Mouse (Mus musculus) MEL (cell line): ENCODE measurements at regions not wholly inside any gene's neighbourhood (a gene's known extent, or its start where the extent isn't known, plus 50 kb on each side); places are given as distances from the start of the nearest gene placed in this dataset.

Experiments
- DNase-seq: peaks from one replicate; pipeline ENCODE4 v3.0.0; 2011; ENCODE audit warnings: low read depth, low spot score
- H3K27ac ChIP-seq: 2 replicates; pipeline ENCODE4 v1.5.1; 2012; ENCODE audit warnings: low read depth, mild to moderate bottlenecking, control low read depth, low read length, moderate library complexity; ENCODE audit not compliant: control insufficient read depth
- H3K27me3 ChIP-seq, 2 experiments: fragments of 150-350 bp in 1 of 2; sonication (generic) in 1 of 2; 2 replicates each; pipeline ENCODE4 v1.6.1; 2012; ENCODE audit warnings: low read length in 2 of 2, mild to moderate bottlenecking in 2 of 2, improper control_type of control experiment in 1 of 2, moderate library complexity in 1 of 2; ENCODE audit not compliant: insufficient read depth in 2 of 2, control insufficient read depth in 1 of 2
- H3K36me3 ChIP-seq, 2 experiments: 2 replicates each; pipeline ENCODE4 v1.6.1; 2012 to 2014; ENCODE audit warnings: low read length in 2 of 2, improper control_type of control experiment in 1 of 2, inconsistent platforms in 1 of 2, mild to moderate bottlenecking in 1 of 2; ENCODE audit not compliant: insufficient read depth in 2 of 2, control insufficient read depth in 1 of 2
- H3K4me1 ChIP-seq, 2 experiments: fragments of 150-350 bp in 1 of 2; sonication (generic) in 1 of 2; 2 replicates each; pipeline ENCODE4 v1.6.1; 2012; ENCODE audit warnings: low read length in 2 of 2, improper control_type of control experiment in 1 of 2, mild to moderate bottlenecking in 1 of 2; ENCODE audit not compliant: insufficient read depth in 2 of 2, control insufficient read depth in 1 of 2
- H3K4me3 ChIP-seq, 2 experiments: fragments of 150-350 bp in 1 of 2; sonication (generic) in 1 of 2; 2 replicates each; pipeline ENCODE4 v1.5.1; 2012; ENCODE audit warnings: low read depth in 2 of 2, low read length in 2 of 2, mild to moderate bottlenecking in 2 of 2, moderate library complexity in 2 of 2, control low read depth in 1 of 2, improper control_type of control experiment in 1 of 2; ENCODE audit not compliant: control insufficient read depth in 1 of 2, insufficient read depth in 1 of 2
- H3K79me2 ChIP-seq: 2 replicates; pipeline ENCODE4 v1.6.1; 2012; ENCODE audit warnings: mild to moderate bottlenecking, low read length, moderate library complexity; ENCODE audit not compliant: control insufficient read depth, poor library complexity, insufficient read depth
- H3K9ac ChIP-seq: 2 replicates; pipeline ENCODE4 v1.6.1; 2012; ENCODE audit warnings: low read depth, mild to moderate bottlenecking, control low read depth, low read length, moderate library complexity; ENCODE audit not compliant: control insufficient read depth, poor library complexity, severe bottlenecking
- H3K9me3 ChIP-seq: fragments of 150-350 bp; sonication (generic); replicated peaks from 2 replicates; pipeline ENCODE4 v1.6.1; 2012; ENCODE audit warnings: mild to moderate bottlenecking, low read length, improper control_type of control experiment, moderate library complexity; ENCODE audit not compliant: insufficient read depth
- BHLHE40 ChIP-seq: IDR thresholded peaks from 2 replicates; pipeline ENCODE4 v1.6.1; 2012; ENCODE audit warnings: low read depth, mild to moderate bottlenecking, inconsistent platforms, low read length, improper control_type of control experiment, borderline replicate concordance
- CHD1 ChIP-seq: IDR thresholded peaks from 2 replicates; pipeline ENCODE4 v1.6.1; 2012; ENCODE audit warnings: low read depth, mild to moderate bottlenecking, inconsistent platforms, low read length, improper control_type of control experiment
- ELF1 ChIP-seq: IDR thresholded peaks from 2 replicates; pipeline ENCODE4 v1.6.1; 2014; ENCODE audit warnings: low read depth, mild to moderate bottlenecking, inconsistent platforms, low read length, improper control_type of control experiment, moderate library complexity
- EP300 ChIP-seq, 2 experiments: IDR thresholded peaks; 2 replicates each; pipeline ENCODE4 v1.6.1; 2011; ENCODE audit warnings: improper control_type of control experiment in 2 of 2, low read length in 2 of 2, low read depth in 1 of 2, mild to moderate bottlenecking in 1 of 2
- GATA1 ChIP-seq: IDR thresholded peaks from 2 replicates; pipeline ENCODE4 v1.6.1; 2011; ENCODE audit warnings: low read depth, low read length, improper control_type of control experiment
- JUND ChIP-seq: IDR thresholded peaks from 2 replicates; pipeline ENCODE4 v1.6.1; 2011; ENCODE audit warnings: low read depth, mild to moderate bottlenecking, improper control_type of control experiment, low read length
- MAFK ChIP-seq: IDR thresholded peaks from 2 replicates; pipeline ENCODE4 v1.6.1; 2011; ENCODE audit warnings: low read depth, mild to moderate bottlenecking, low read length, improper control_type of control experiment, borderline replicate concordance
- MAX ChIP-seq: IDR thresholded peaks from 2 replicates; pipeline ENCODE4 v1.6.1; 2011; ENCODE audit warnings: low read length, improper control_type of control experiment
- MAZ ChIP-seq: IDR thresholded peaks from 2 replicates; pipeline ENCODE4 v1.6.1; 2012; ENCODE audit warnings: low read depth, mild to moderate bottlenecking, inconsistent platforms, low read length, improper control_type of control experiment
- MYB ChIP-seq: IDR thresholded peaks from 2 replicates; pipeline ENCODE4 v1.6.1; 2011; ENCODE audit warnings: mild to moderate bottlenecking, low read depth, low read length, improper control_type of control experiment
- MYC ChIP-seq: IDR thresholded peaks from 2 replicates; pipeline ENCODE4 v1.6.1; 2011; ENCODE audit warnings: low read depth, mild to moderate bottlenecking, low read length, improper control_type of control experiment, moderate library complexity
- NELFE ChIP-seq: IDR thresholded peaks from 2 replicates; pipeline ENCODE4 v1.6.1; 2011; ENCODE audit warnings: low read depth, low read length, improper control_type of control experiment
- NRF1 ChIP-seq: IDR thresholded peaks from 2 replicates; pipeline ENCODE4 v1.6.1; 2014; ENCODE audit warnings: low read depth, mild to moderate bottlenecking, inconsistent platforms, low read length, improper control_type of control experiment, moderate library complexity; ENCODE audit not compliant: poor library complexity, insufficient read depth, severe bottlenecking
- POLR2A ChIP-seq, 2 experiments: IDR thresholded peaks; 2 replicates each; pipeline ENCODE4 v1.6.1; 2011 to 2012; ENCODE audit warnings: low read length in 2 of 2, mild to moderate bottlenecking in 2 of 2, control low read depth in 1 of 2, improper control_type of control experiment in 1 of 2, low read depth in 1 of 2, moderate library complexity in 1 of 2; ENCODE audit not compliant: control insufficient read depth in 1 of 2, insufficient read depth in 1 of 2, poor library complexity in 1 of 2
- POLR2AphosphoS5 ChIP-seq: IDR thresholded peaks from 2 replicates; pipeline ENCODE4 v1.6.1; 2012; ENCODE audit warnings: low read depth, borderline replicate concordance, mild to moderate bottlenecking, inconsistent platforms, low read length, moderate library complexity, mixed read lengths
- RAD21 ChIP-seq: IDR thresholded peaks from 2 replicates; pipeline ENCODE4 v1.6.1; 2011; ENCODE audit warnings: mild to moderate bottlenecking, low read depth, low read length, improper control_type of control experiment
- SIN3A ChIP-seq: IDR thresholded peaks from 2 replicates; pipeline ENCODE4 v1.6.1; 2012; ENCODE audit warnings: low read length, improper control_type of control experiment, inconsistent platforms
- TAL1 ChIP-seq: IDR thresholded peaks from 2 replicates; pipeline ENCODE4 v1.6.1; 2012; ENCODE audit warnings: mild to moderate bottlenecking, inconsistent platforms, low read length, moderate library complexity, mixed read lengths
- TBP ChIP-seq: IDR thresholded peaks from 2 replicates; pipeline ENCODE4 v1.8.0; 2011; ENCODE audit warnings: low read depth, low read length, improper control_type of control experiment
- TCF12 ChIP-seq: IDR thresholded peaks from 2 replicates; pipeline ENCODE4 v1.6.1; 2014; ENCODE audit warnings: low read depth, mild to moderate bottlenecking, inconsistent platforms, low read length, improper control_type of control experiment, moderate library complexity
- UBTF ChIP-seq: IDR thresholded peaks from 2 replicates; pipeline ENCODE4 v1.6.1; 2012; ENCODE audit warnings: low read depth, mild to moderate bottlenecking, inconsistent platforms, low read length, improper control_type of control experiment, moderate library complexity, borderline replicate concordance; ENCODE audit not compliant: insufficient read depth
- ZC3H11A ChIP-seq: IDR thresholded peaks from 2 replicates; pipeline ENCODE4 v1.6.1; 2012; ENCODE audit warnings: low read depth, mild to moderate bottlenecking, inconsistent platforms, low read length, improper control_type of control experiment

- Histone ChIP-seq H3K4me1 (no peaks in the 10 kb centered on the region), H3K9me3 (no peaks in the 10 kb centered on the region), H3K4me3 (no peak overlapping the region), H3K36me3 (no peaks in the 10 kb centered on the region), H3K79me2 (no peaks in the 10 kb centered on the region), H3K9ac (no peak overlapping the region), H3K27me3 (no peaks in the 10 kb centered on the region), H3K27ac (no peak overlapping the region)
- TF ChIP-seq TCF12 (no peak), NELFE (no peak), TBP (no peak), POLR2AphosphoS5 (no peak), ZC3H11A (no peak), TAL1 (no peak), RAD21 (no peak), MAFK (no peak), ELF1 (no peak), SIN3A (no peak), MAZ (no peak), MYC (no peak), CHD1 (no peak), BHLHE40 (no peak), NRF1 (no peak), JUND (no peak), UBTF (no peak), POLR2A (IDR thresholded peaks at IDR 0.05; ENCODE audit: control insufficient read depth in 1 of 2, insufficient read depth in 1 of 2, low read depth in 1 of 2, low read length in 2 of 2, poor library complexity in 1 of 2) (no peak), MYB (no peak)
- DNase-seq, result no peak
Observed at GRCm38 (mm10) chr12:58825139-58825921, 186.5 kb downstream of the Sec23a start.

- DNase-seq, result peak; percentile 32
- H3K27me3 ChIP-seq, result no peaks in the 10 kb centered on the region; a peak in 1 of 4 replicates
- TF ChIP-seq GATA1, result peak; percentile 48; the same call in 1 of the 2 replicates
- peak in 1 of 2 experiments; percentile 18; a peak in 1 of 4 replicates for TF ChIP-seq EP300 (IDR thresholded peaks at IDR 0.05; ENCODE audit: low read depth in 1 of 2, low read length in 2 of 2)
- peak; percentile 68 for TF ChIP-seq MAX
- no peak for TF ChIP-seq MAFK
- TF ChIP-seq CHD1, result no peak
- TF ChIP-seq MYC, result peak; percentile 52; the same call in 1 of the 2 replicates
- no peaks in the 10 kb centered on the region for H3K79me2 ChIP-seq
- H3K9ac ChIP-seq, result no peak overlapping the region
- no peak overlapping the region for H3K4me3 ChIP-seq
- no peak overlapping the region for H3K27ac ChIP-seq
- H3K4me1 ChIP-seq, result no peaks in the 10 kb centered on the region
- no peaks in the 10 kb centered on the region for H3K36me3 ChIP-seq
- no peaks in the 10 kb centered on the region for H3K9me3 ChIP-seq
Observed at GRCm38 (mm10) chr12:58822971-58823370, 188.8 kb downstream of the Sec23a start.
